Mouse (Mus musculus): ENCODE results near the gene Amacr. TPM values are rescaled to one million over a fixed set of nuclear protein-coding genes. Genes with fewer than 3 reads are reported as not detected.

Gene Amacr
- polyA plus RNA-seq (2014; fragmentation: Nextera tagmentation; extraction: Ambion mirVana), result 15.5 and 18.2 TPM in 2 replicates

DNA sequence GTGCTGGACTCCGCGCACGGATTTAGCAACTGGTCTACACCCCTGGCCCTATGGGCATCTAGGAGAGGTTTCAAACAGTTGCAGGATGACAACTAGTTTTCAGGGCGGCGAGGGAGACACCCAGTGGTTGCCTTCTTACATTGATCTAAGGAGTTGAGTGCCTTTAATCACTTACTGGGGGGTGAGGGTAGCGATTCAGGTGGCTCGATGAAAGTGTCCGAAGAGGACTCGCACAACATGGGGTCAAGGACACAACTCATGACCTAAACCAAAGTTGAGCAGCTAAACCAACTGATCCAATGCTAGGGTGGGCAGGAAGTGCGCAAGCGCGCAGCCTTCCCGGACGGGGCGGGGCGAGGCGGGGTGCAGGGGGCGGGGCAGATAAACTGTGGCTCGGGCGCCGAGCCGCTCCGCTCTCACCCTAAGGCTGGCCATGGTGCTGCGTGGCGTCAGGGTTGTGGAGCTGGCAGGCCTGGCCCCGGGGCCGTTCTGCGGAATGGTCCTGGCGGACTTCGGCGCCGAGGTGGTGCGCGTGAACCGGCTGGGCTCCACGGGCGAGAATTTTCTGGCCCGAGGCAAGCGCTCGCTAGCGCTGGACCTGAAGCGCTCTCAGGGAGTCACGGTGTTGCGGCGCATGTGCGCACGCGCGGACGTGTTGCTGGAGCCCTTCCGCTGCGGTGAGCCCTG lies at the start of gene Amacr:
TSS of gene Amacr (plus strand) at position 380 of the 687 bp plus-strand sequence.
- WGBS, result under 1% methylated on average over 52 of the region's 52 CpGs
- Histone ChIP-seq H3K9ac (replicated peaks; ENCODE audit: low read length) (peak within 1 kb of the TSS; percentile 83), H3K4me1 (ENCODE audit: control insufficient read depth, insufficient read depth, low read length) (no peaks in the 10 kb centered on the region; the same call in 1 of the 2 replicates), H3K27ac (replicated peaks; ENCODE audit: low read depth, low read length) (peak within 1 kb of the TSS; percentile 62), H3K27me3 (ENCODE audit: control insufficient read depth, insufficient read depth, low read length) (no peaks in the 10 kb centered on the region), H3K4me2 (ENCODE audit: low read depth, low read length) (peak within 1 kb of the TSS; percentile 71), H3K4me3 (ENCODE audit: low read depth, low read length) (peak within 1 kb of the TSS; percentile 77), H3K36me3 (replicated peaks; ENCODE audit: control insufficient read depth, insufficient read depth, low read depth, low read length) (no peaks in the 10 kb centered on the region), H3K9me3 (replicated peaks; ENCODE audit: control insufficient read depth, low read length) (no peaks in the 10 kb centered on the region)
- peak; percentile 99 for ATAC-seq (replicated peaks; ENCODE audit: insufficient number of reproducible peaks, low FRiP score, low TSS enrichment, low read depth)
- DNase-seq (ENCODE audit: low spot score), result peak; percentile 90

DNA sequence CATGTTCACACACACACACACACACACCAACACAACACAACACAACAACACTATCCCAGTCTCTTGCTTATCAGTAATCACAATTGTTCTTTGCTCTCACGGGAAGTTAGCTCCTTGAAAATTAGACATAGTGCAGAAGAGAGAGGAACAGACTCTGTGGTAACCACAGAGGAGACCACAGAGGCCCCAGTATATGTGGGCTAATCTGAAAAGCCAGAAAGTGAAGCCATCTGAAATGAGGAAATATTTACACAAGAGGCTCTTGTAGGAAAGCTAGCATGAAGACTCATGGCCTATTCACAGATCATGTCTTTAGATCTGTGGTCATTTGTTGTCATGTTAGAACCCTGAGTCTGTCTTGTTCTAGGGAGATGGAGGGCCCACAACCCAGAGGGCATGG lies 47.6 kb upstream of the Amacr start:
- ATAC-seq (replicated peaks; ENCODE audit: insufficient number of reproducible peaks, low FRiP score, low TSS enrichment, low read depth), result no peak
- Histone ChIP-seq H3K4me2 (ENCODE audit: low read depth, low read length) (no peak overlapping the region), H3K27me3 (ENCODE audit: control insufficient read depth, insufficient read depth, low read length) (no peaks in the 10 kb centered on the region), H3K4me3 (ENCODE audit: low read depth, low read length) (no peak overlapping the region), H3K9me3 (replicated peaks; ENCODE audit: control insufficient read depth, low read length) (no peaks in the 10 kb centered on the region), H3K27ac (replicated peaks; ENCODE audit: low read depth, low read length) (no peak overlapping the region), H3K4me1 (ENCODE audit: control insufficient read depth, insufficient read depth, low read length) (no peaks in the 10 kb centered on the region), H3K36me3 (replicated peaks; ENCODE audit: control insufficient read depth, insufficient read depth, low read depth, low read length) (no peaks in the 10 kb centered on the region), H3K9ac (replicated peaks; ENCODE audit: low read length) (no peak overlapping the region)
- no peak for DNase-seq (ENCODE audit: low spot score)
- WGBS, result 67% methylated on average over 1 of the region's 1 CpGs

DNA sequence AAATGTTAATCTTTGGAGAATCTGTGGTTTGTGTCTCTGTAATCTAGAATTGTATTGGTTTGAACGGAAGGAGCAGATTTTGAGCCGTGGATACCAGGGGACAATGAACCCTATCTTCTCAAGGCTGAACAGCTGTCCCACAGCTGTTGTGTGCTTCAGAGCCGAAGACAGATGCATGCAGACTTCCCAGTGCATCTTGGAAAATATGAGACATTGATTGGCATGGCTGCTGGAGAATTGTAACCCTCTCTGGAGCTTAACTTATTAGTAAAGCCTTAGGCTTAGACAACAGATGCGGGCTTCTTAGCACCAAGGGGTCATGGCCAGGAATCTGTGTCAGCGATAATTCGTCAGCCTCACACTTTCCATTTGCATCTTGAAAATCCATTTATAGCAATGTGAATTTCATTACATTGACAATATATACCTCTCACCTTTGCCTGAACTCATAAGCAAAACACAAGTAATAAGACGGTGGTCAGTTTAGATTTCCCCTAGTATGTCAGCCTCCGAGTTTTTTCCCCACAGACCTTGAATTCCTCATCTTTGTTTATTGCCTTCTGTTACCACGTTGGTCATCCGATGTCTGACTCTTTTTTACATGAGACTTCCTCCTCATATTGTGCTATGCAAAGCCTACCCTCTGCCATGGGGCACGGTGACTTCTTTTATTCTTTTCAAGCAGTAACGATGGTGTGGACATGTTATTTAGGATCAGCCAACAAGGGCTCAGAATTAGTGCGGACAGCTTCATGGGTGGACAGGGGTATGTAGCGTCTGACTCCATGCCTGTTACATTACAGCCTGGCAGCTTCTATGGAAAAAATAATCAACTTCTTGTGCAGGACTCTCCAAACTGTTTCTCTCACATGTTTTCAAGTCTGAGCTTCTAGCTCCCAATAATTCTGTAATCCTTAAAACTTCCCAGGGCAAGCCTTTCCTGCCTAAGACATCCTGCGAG lies 41.1 kb upstream of the Amacr start:
- ATAC-seq (replicated peaks; ENCODE audit: insufficient number of reproducible peaks, low FRiP score, low TSS enrichment, low read depth) (no peak), DNase-seq (ENCODE audit: low spot score) (no peak)
- no peak overlapping the region for H3K27ac ChIP-seq (replicated peaks; ENCODE audit: low read depth, low read length)
- H3K36me3 ChIP-seq (replicated peaks; ENCODE audit: control insufficient read depth, insufficient read depth, low read depth, low read length), result no peaks in the 10 kb centered on the region
- no peak overlapping the region for H3K4me2 ChIP-seq (ENCODE audit: low read depth, low read length)
- 69% methylated on average over 15 of the region's 15 CpGs for WGBS
- H3K9me3 ChIP-seq (replicated peaks; ENCODE audit: control insufficient read depth, low read length), result no peaks in the 10 kb centered on the region
- no peak overlapping the region for H3K4me3 ChIP-seq (ENCODE audit: low read depth, low read length)
- H3K4me1 ChIP-seq (ENCODE audit: control insufficient read depth, insufficient read depth, low read length), result no peaks in the 10 kb centered on the region
- no peaks in the 10 kb centered on the region for H3K27me3 ChIP-seq (ENCODE audit: control insufficient read depth, insufficient read depth, low read length)
- H3K9ac ChIP-seq (replicated peaks; ENCODE audit: low read length), result no peak overlapping the region

DNA sequence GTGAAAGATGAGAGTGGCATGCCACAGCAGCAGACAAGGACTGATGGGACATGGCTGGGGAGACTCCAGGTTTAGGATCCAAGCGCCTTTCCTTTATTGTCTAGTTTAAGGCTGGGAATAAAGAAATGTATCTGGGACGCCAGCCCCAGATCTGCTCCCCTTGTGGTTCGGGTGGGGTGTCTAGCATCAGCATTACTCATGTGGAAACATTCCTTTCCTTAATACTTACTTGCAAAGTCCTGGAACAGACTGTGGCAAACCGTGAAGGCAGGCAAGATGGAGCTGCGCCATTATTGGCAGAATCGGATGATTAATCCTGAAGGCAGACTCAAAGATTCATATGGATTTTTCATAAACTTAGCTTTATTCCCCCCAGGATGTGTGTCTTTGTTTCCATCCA lies 39.7 kb upstream of the Amacr start:
- no peak overlapping the region for H3K4me2 ChIP-seq (ENCODE audit: low read depth, low read length)
- H3K9me3 ChIP-seq (replicated peaks; ENCODE audit: control insufficient read depth, low read length), result no peaks in the 10 kb centered on the region
- H3K4me1 ChIP-seq (ENCODE audit: control insufficient read depth, insufficient read depth, low read length), result no peaks in the 10 kb centered on the region
- no peak overlapping the region for H3K9ac ChIP-seq (replicated peaks; ENCODE audit: low read length)
- no peak for DNase-seq (ENCODE audit: low spot score)
- no peaks in the 10 kb centered on the region for H3K27me3 ChIP-seq (ENCODE audit: control insufficient read depth, insufficient read depth, low read length)
- no peak overlapping the region for H3K27ac ChIP-seq (replicated peaks; ENCODE audit: low read depth, low read length)
- no peaks in the 10 kb centered on the region for H3K36me3 ChIP-seq (replicated peaks; ENCODE audit: control insufficient read depth, insufficient read depth, low read depth, low read length)
- no peak for ATAC-seq (replicated peaks; ENCODE audit: insufficient number of reproducible peaks, low FRiP score, low TSS enrichment, low read depth)
- H3K4me3 ChIP-seq (ENCODE audit: low read depth, low read length), result no peak overlapping the region
- 79% methylated on average over 6 of the region's 6 CpGs for WGBS

DNA sequence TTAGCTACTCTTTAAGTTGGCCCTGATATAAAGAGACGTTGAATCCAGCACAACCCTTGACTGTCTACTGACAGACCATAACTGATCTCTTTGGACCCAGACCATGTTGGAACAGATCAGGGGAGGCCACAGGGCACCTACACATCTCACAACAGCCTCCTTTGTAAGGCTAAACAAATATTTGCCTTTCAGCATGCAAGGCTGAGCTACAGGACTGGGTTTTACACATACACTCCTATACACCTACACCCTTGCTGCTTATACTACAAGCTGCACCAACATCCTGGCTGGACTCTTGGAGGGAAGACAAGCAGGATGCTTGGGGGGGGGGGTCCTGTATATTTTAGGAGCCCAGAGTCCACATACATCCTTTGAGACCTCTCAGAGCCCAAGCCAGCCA lies 33.7 kb upstream of the Amacr start:
- no peaks in the 10 kb centered on the region for H3K4me1 ChIP-seq (ENCODE audit: control insufficient read depth, insufficient read depth, low read length)

DNA sequence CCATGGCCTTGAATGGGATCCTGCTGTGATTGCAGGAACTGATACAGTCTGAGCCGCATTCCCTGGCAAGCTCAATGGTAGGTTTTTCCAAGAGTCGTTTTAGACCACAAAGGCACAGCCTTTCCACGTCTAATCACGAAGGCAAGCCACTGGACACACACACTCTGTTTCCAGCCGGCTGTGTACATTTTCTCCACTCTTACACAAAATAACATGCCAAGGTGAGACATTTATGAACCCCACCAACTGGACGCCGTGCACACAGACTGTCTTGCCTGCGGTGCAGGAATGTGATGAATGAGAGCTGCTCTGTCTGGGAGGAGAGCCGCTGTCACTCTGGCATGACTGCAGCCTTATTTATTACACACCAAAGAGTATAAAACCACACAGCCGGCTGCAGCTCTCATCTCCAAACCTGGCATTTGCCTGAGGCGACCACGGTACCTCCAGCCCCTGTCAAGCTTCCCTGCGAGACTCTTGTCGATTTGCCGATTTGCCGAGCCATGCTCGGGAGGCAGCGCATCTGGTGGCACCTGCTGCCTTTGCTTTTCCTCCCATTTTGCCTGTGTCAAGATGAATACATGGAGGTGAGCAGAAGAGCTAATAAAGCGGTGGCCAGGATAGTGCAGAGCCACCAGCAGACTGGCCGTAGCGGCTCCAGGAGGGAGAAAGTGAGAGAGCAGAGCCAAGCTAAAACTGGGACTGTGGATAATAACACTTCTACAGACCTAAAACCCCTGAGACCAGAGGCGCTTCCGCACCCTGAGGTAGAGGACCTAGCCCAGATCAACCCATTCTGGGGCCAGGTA lies 29.4 kb upstream of the Amacr start, which contains the start of gene C1qtnf3:
TSS of gene C1qtnf3 (plus strand) at position 382 of the 809 bp plus-strand sequence.
- H3K4me2 ChIP-seq (ENCODE audit: low read depth, low read length), result no peak within 1 kb of the TSS
- WGBS, result 83% methylated on average over 23 of the region's 23 CpGs
- no peak for DNase-seq (ENCODE audit: low spot score)
- H3K9ac ChIP-seq (replicated peaks; ENCODE audit: low read length), result no peak within 1 kb of the TSS
- no peaks in the 10 kb centered on the region for H3K27me3 ChIP-seq (ENCODE audit: control insufficient read depth, insufficient read depth, low read length)
- ATAC-seq (replicated peaks; ENCODE audit: insufficient number of reproducible peaks, low FRiP score, low TSS enrichment, low read depth), result no peak
- no peaks in the 10 kb centered on the region for H3K4me1 ChIP-seq (ENCODE audit: control insufficient read depth, insufficient read depth, low read length)
- H3K36me3 ChIP-seq (replicated peaks; ENCODE audit: control insufficient read depth, insufficient read depth, low read depth, low read length), result no peaks in the 10 kb centered on the region
- H3K4me3 ChIP-seq (ENCODE audit: low read depth, low read length), result no peak within 1 kb of the TSS
- H3K9me3 ChIP-seq (replicated peaks; ENCODE audit: control insufficient read depth, low read length), result no peaks in the 10 kb centered on the region
- no peak within 1 kb of the TSS for H3K27ac ChIP-seq (replicated peaks; ENCODE audit: low read depth, low read length)

More for the DNA sequence above, 33.7 kb upstream of the Amacr start:
- DNase-seq (ENCODE audit: low spot score) (no peak), ATAC-seq (replicated peaks; ENCODE audit: insufficient number of reproducible peaks, low FRiP score, low TSS enrichment, low read depth) (no peak)
- no peak overlapping the region for H3K9ac ChIP-seq (replicated peaks; ENCODE audit: low read length)
- H3K27me3 ChIP-seq (ENCODE audit: control insufficient read depth, insufficient read depth, low read length), result no peaks in the 10 kb centered on the region
- no peak overlapping the region for H3K4me2 ChIP-seq (ENCODE audit: low read depth, low read length)
- WGBS, result 71% methylated on average over 1 of the region's 1 CpGs
- H3K4me3 ChIP-seq (ENCODE audit: low read depth, low read length), result no peak overlapping the region
- H3K27ac ChIP-seq (replicated peaks; ENCODE audit: low read depth, low read length), result no peak overlapping the region
- H3K36me3 ChIP-seq (replicated peaks; ENCODE audit: control insufficient read depth, insufficient read depth, low read depth, low read length), result no peaks in the 10 kb centered on the region
- H3K9me3 ChIP-seq (replicated peaks; ENCODE audit: control insufficient read depth, low read length), result no peaks in the 10 kb centered on the region

DNA sequence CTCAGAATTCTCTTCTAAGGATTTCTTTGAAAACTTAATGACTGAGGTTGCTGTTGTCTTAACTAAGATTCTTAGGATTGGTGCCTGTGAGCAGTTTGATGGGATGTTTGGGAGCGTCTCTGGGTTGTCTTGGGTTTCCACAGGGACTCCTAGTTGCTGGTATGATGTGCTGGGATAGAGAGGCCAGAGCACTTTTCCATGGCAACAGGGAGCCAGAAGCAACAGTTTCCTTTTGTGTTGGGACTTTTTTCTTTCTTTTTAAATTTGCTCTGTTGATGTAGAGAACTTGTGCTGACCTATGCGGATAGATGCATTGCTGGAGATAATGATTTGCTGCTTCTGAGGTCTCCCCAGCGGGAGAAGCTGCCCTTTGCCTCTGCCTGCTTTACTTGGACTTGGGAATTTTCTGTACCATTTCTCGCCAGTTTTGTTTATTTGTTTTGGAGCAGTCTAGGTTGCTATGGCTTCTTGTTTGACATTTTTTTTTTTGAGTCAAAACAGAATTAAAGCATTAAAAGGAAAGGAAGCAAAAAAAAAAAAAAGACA lies 28.7 kb upstream of the Amacr start:
- ATAC-seq (replicated peaks; ENCODE audit: insufficient number of reproducible peaks, low FRiP score, low TSS enrichment, low read depth) (no peak), DNase-seq (ENCODE audit: low spot score) (no peak)
- Histone ChIP-seq H3K4me2 (ENCODE audit: low read depth, low read length) (no peak overlapping the region), H3K4me3 (ENCODE audit: low read depth, low read length) (no peak overlapping the region), H3K4me1 (ENCODE audit: control insufficient read depth, insufficient read depth, low read length) (no peaks in the 10 kb centered on the region), H3K9me3 (replicated peaks; ENCODE audit: control insufficient read depth, low read length) (no peaks in the 10 kb centered on the region), H3K36me3 (replicated peaks; ENCODE audit: control insufficient read depth, insufficient read depth, low read depth, low read length) (no peaks in the 10 kb centered on the region), H3K9ac (replicated peaks; ENCODE audit: low read length) (no peak overlapping the region), H3K27me3 (ENCODE audit: control insufficient read depth, insufficient read depth, low read length) (no peaks in the 10 kb centered on the region), H3K27ac (replicated peaks; ENCODE audit: low read depth, low read length) (no peak overlapping the region)
- 59% methylated on average over 4 of the region's 4 CpGs for WGBS

Measured in embryonic facial prominence, embryonic 11.5 days (tissue).